Mouse (Mus musculus) Muller cell, postnatal 12 days (primary cell): ENCODE data around the gene Tomm70a.
A peak's percentile ranks its signal among the peaks of the same experiment; 100 is the strongest.
"Not testable (repeated sequence)": the region's sequence is repeated elsewhere in the genome, so short reads cannot be mapped to it uniquely, and the experiment has no call there.

Source experiments
- DNase-seq: peaks from one replicate; pipeline ENCODE4 v3.0.0-alpha.2; 2015; ENCODE audit errors: inconsistent ontology term

Gene Tomm70a

GRCm38 (mm10) chr16:57144741-57145140 is 23.2 kb downstream of the Tomm70a start:
- no peak for DNase-seq

GRCm38 (mm10) chr16:57151437-57151836 is 29.9 kb downstream of the Tomm70a start:
- DNase-seq: no peak

- no peak for DNase-seq
These were observed 34.4 kb downstream of the Tomm70a start for GRCm38 (mm10) chr16:57155899-57156298.

- no peak for DNase-seq
These were observed 35.6 kb downstream of the Tomm70a start for GRCm38 (mm10) chr16:57157076-57157475.

- no peak for DNase-seq
These were observed 36.2 kb downstream of the Tomm70a start for GRCm38 (mm10) chr16:57157728-57158127.

- DNase-seq: no peak
These were observed 38.3 kb downstream of the Tomm70a start for GRCm38 (mm10) chr16:57159835-57160234.

GRCm38 (mm10) chr16:57162841-57163240 is 41.3 kb downstream of the Tomm70a start:
- no peak for DNase-seq

- DNase-seq: no peak
These were observed 42.2 kb downstream of the Tomm70a start for GRCm38 (mm10) chr16:57163694-57164093.

GRCm38 (mm10) chr16:57165157-57165556 is 43.7 kb downstream of the Tomm70a start:
- no peak for DNase-seq

GRCm38 (mm10) chr16:57166086-57166485 is 44.6 kb downstream of the Tomm70a start:
- no peak for DNase-seq

GRCm38 (mm10) chr16:57166611-57167513 is 45.4 kb downstream of the Tomm70a start, which contains the start of gene Nit2:
Nit2 (minus strand) TSS chr16:57167341.
- DNase-seq: peak; percentile 96

GRCm38 (mm10) chr16:57167514-57167912 is 46.0 kb downstream of the Tomm70a start:
- no peak for DNase-seq

- no peak for DNase-seq
These were observed 46.7 kb downstream of the Tomm70a start for GRCm38 (mm10) chr16:57168236-57168635.

GRCm38 (mm10) chr16:57171161-57171560 is 49.7 kb downstream of the Tomm70a start:
- no peak for DNase-seq

- DNase-seq: no peak
These were observed 50.1 kb downstream of the Tomm70a start for GRCm38 (mm10) chr16:57171570-57171969.

GRCm38 (mm10) chr16:57174480-57174879 is 53.0 kb downstream of the Tomm70a start:
- DNase-seq: not testable (repeated sequence)

GRCm38 (mm10) chr16:57175751-57176150 is 54.2 kb downstream of the Tomm70a start:
- DNase-seq: no peak

GRCm38 (mm10) chr16:57176276-57176675 is 54.8 kb downstream of the Tomm70a start:
- DNase-seq: no peak

GRCm38 (mm10) chr16:57177254-57177653 is 55.8 kb downstream of the Tomm70a start:
- DNase-seq: no peak

GRCm38 (mm10) chr16:57177664-57178063 is 56.2 kb downstream of the Tomm70a start:
- DNase-seq: no peak

GRCm38 (mm10) chr16:57181180-57181579 is 59.7 kb downstream of the Tomm70a start:
- DNase-seq: no peak

GRCm38 (mm10) chr16:57182037-57182436 is 60.5 kb downstream of the Tomm70a start:
- no peak for DNase-seq

- no peak for DNase-seq
These were observed 65.1 kb downstream of the Tomm70a start for GRCm38 (mm10) chr16:57186618-57187017.
